Comparison of ENCODE assay signal across 7 mouse cellular contexts in the genomic region with DNA sequence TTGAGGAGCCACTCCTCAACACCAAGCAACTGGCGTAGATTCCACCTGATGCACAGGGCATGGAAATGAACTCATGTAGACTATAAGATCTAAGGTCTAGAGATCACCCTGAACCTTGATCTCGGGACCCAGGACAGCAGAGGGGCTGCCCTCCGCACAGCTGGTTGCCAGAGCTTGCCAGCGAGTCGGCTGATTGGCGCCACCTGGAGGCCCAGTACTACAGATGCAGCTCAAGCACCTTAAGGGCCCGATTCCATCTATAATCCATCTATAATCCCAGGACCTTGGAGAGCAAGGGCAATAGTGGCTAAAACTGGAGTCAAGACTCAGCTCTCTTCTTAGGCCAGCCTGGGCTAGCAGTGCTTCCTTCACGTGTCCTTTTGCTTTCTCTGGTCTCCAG. TPM values are rescaled to one million over a fixed set of nuclear protein-coding genes. Genes with fewer than 3 reads are reported as not detected.
DNase-seq lines count a peak whose midpoint lies in the region; ATAC-seq lines count a peak whose summit lies in the region.

No protein-coding gene starts in this region.

- 2% methylated on average over 8 of the region's 8 CpGs for WGBS in heart, embryonic 15.5 days

- peaks cover 24% of the 10 kb centered on the region for H3K4me1 ChIP-seq in heart, embryonic 15.5 days (replicated peaks)

- peak; percentile 90 for DNase-seq in CD4-positive, CD25-positive, alpha-beta regulatory T cell, adult 2 months (ENCODE audit: low read depth, low spot score)
- peak; percentile 41 for DNase-seq in MEL-GATA-1-ER (ENCODE audit: extremely low read depth, low read depth)
- DNase-seq in embryo, embryonic 11.5 days (ENCODE audit: low read depth, low spot score) = peak; percentile 54
- peak; percentile 76 for DNase-seq in kidney, postnatal 14 days
- DNase-seq in right cerebral cortex, postnatal 4 days = peak; percentile 76

- ATAC-seq in heart, embryonic 15.5 days (replicated peaks; ENCODE audit: insufficient number of reproducible peaks, insufficient read depth, low FRiP score, low read depth) = no peak
- peak; percentile 83 for ATAC-seq in megakaryocyte, adult 5-6 weeks (ENCODE audit: poor library complexity, severe bottlenecking)

- H3K36me3 ChIP-seq in heart, embryonic 15.5 days = no peaks in the 10 kb centered on the region

- no peak overlapping the region for H3K9ac ChIP-seq in heart, embryonic 15.5 days

- H3K9me3 ChIP-seq in heart, embryonic 15.5 days (replicated peaks) = no peaks in the 10 kb centered on the region

- peaks cover 87% of the 10 kb centered on the region for H3K27me3 ChIP-seq in heart, embryonic 15.5 days

- H3K27ac ChIP-seq in heart, embryonic 15.5 days = no peak overlapping the region

- peak overlapping the region; percentile 78 for H3K4me2 ChIP-seq in heart, embryonic 15.5 days

- H3K4me3 ChIP-seq in heart, embryonic 15.5 days = peak overlapping the region; percentile 51

RNA-seq across cellular contexts. Expression of gene Lgr6, which starts 0.9 kb away (rescaled TPM):
- 3.4 and 5.9 TPM in 2 replicates for polyA plus RNA-seq in heart, embryonic 15.5 days (2015; fragmentation: Nextera tagmentation; extraction: Ambion mirVana)
- not detected in 2 replicates for total RNA-seq in megakaryocyte, adult 5-6 weeks (2015)
- not detected in 2 replicates for total RNA-seq in megakaryocyte, adult 5-6 weeks (2017)

RNA-seq across cellular contexts. Expression of gene Ptpn7, which starts 26.5 kb away (rescaled TPM):
- 1.8 and 10.2 TPM in 2 replicates for polyA plus RNA-seq in heart, embryonic 15.5 days (2015; fragmentation: Nextera tagmentation; extraction: Ambion mirVana)
- total RNA-seq in megakaryocyte, adult 5-6 weeks (2015) = 25.5 and 29.5 TPM in 2 replicates
- total RNA-seq in megakaryocyte, adult 5-6 weeks (2017) = 49.7 and 54.2 TPM in 2 replicates

RNA-seq across cellular contexts. Expression of gene Arl8a, which starts 40.7 kb away (rescaled TPM):
- 34.0 and 45.6 TPM in 2 replicates for polyA plus RNA-seq in heart, embryonic 15.5 days (2015; fragmentation: Nextera tagmentation; extraction: Ambion mirVana)
- total RNA-seq in megakaryocyte, adult 5-6 weeks (2015) = 83.3 and 93.2 TPM in 2 replicates
- total RNA-seq in megakaryocyte, adult 5-6 weeks (2017) = 37.1 and 49.1 TPM in 2 replicates
